Mouse (Mus musculus) inflammation-experienced regulatory T-cells, adult 6 months (primary cell): ENCODE results near the gene Eif4g3. TPM values are rescaled to one million over a fixed set of nuclear protein-coding genes. Genes with fewer than 3 reads are reported as not detected.

ENCODE experiments used
- ATAC-seq: one replicate; pipeline ENCODE4 v1.8.0; 2017
- polyA plus RNA-seq, 3 experiments: library from polyadenylated mRNA; unstranded; fragments of 100-300 nt; shearing (Covaris generic); gene quantifications; one replicate each; pipeline ENCODE4 v1.2.1; 2017

Eif4g3 gene
- polyA plus RNA-seq, 3 experiments from 2014 or later, result 33.8 to 51.8 (median 42.4) TPM

- no peak for ATAC-seq
These were observed 70.8 kb downstream of the Eif4g3 start for GRCm38 (mm10) chr4:138063372-138064265.

DNA sequence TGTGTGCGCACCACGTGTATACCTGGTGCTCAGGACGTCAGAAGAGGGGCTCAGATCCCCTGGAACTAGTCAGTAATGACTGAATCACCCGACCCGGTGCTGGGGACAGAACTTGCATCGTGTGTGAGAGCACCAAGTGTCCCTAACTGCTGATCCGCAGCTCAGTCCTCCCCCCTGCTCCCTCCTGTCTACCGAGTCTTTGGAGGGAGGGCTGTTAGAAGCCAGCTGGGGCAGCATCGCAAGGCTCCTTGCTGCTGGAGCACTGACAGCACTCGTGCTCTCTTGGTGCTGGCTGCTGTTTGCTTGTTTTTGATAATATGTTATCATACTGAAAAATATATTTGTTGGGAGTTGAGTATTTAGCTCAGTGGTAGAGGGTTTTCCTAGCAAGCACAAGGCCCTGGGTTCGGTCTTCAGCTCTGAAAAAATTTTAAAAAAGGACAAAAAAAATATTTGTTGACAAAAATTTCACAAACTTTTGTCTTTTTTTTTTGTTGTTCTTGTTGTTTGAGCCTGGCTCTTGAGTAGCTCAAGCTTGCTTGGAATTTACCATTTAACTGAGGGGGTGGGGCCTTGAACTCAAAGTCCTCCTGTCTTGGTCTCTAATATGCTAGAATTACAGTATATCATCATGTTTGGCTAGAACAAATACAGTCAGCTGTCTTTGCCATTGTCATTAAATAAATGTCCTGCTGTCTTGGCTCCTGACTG is 72.2 kb downstream of the Eif4g3 start:
- ATAC-seq, result no peak

GRCm38 (mm10) chr4:138065593-138066169 is 72.9 kb downstream of the Eif4g3 start:
- no peak for ATAC-seq

DNA sequence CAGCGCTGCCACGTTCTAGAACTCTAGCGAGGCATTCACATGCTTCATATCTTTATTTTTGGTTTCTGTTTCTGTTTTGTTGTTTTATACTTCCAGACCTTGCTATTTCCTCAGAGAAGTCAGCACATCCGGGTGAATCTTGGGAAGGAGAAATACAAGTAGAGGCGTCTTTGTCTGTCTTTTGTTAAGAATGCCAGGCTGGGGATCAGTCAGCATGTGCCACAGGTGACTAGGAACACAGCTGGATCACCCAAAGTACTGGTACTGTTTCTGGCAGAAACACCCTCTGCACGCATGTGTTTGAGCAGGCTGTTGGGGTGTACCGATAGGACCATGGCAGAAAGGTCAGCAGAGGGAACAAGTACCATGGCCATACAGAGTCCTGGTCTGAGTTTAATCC is 73.6 kb downstream of the Eif4g3 start:
- ATAC-seq, result no peak

- no peak for ATAC-seq
These were observed 75.0 kb downstream of the Eif4g3 start for GRCm38 (mm10) chr4:138067858-138068257.

- peak; percentile 28 for ATAC-seq
These were observed 75.8 kb downstream of the Eif4g3 start for GRCm38 (mm10) chr4:138068598-138068997.

- no peak for ATAC-seq
These were observed 76.5 kb downstream of the Eif4g3 start for GRCm38 (mm10) chr4:138069371-138069770.

DNA sequence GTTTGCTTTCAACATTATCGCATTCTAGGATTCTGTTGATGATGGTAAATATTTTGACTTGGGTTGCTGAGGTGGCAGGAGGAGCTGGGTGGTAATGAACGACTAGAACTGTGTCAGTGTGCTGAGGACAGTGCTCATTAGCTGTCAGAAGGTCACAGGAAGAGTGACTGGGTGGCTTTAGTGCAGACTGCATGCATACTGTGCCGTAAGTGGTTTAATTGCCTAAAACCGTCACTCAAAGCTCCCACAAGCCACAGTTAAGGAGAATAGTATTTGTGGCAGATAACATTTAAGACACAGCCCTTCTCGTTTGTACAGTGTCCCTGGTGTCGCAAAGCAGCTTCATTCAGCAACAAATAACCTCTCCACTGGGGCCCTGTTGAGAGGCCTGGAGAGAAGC is 78.7 kb downstream of the Eif4g3 start:
- ATAC-seq, result no peak

DNA sequence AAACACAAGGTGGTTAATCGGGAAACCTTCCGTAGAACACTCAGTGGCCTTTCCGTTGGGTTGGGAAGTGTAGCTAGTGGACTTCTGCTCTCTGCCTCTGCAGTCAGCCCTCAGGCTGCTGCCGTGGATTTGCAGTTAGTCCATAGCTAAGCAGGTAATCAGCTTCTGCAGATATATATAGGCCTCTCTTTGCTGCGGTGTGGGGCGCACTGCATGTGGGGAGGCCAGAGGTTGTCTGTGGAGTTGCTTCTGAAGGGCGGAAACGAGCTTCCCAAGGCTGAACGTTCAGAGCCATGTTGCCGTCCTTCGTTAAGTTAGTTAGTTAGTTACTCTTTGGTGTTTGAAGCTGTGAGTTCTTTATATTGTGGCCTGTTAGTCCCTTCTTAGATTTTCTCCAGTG is 80.3 kb downstream of the Eif4g3 start:
- ATAC-seq, result no peak

DNA sequence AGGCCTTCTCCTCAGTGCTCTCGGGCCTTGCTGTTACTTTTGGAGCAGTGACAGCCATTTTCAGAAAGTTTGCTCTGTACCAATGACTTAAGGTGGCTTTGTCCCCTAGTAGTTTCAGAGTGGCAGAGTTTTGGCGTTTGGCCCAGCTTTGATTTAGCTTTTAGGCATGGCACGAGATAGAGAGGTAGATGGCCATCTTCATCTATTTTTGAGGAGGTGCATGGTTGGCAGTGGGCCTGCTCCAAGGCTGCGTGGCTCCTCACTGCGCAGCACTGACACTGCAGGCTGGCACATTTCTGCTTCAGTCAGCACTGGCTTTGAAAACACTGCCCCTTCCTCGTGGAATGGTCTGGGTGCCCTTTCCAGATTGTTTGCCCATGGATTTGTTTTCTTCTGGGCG is 80.7 kb downstream of the Eif4g3 start:
- ATAC-seq, result no peak

- no peak for ATAC-seq
These were observed 82.2 kb downstream of the Eif4g3 start for GRCm38 (mm10) chr4:138074896-138075584.

- ATAC-seq, result no peak
These were observed 85.0 kb downstream of the Eif4g3 start for GRCm38 (mm10) chr4:138077663-138078295.

DNA sequence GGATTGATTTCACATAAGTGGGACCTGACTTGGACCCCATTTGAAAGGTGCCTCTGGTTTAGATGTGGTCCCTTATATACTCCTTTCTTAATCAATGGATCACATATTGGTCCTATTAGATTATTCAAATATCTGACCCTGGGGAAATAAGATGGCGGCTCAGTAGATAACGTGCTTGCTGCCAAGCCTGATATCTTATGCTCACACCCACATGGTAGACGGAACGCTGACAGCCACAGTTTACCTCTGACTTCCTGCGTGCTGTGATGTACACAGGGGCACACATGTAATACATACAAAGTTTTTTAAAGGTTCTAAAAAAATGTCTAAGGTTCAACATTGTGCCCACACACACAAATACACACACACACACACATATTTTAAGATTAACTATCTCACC is 86.4 kb downstream of the Eif4g3 start:
- no peak for ATAC-seq

- ATAC-seq, result no peak
These were observed 89.6 kb downstream of the Eif4g3 start for GRCm38 (mm10) chr4:138082466-138082865.

- ATAC-seq, result no peak
These were observed 91.3 kb downstream of the Eif4g3 start for GRCm38 (mm10) chr4:138084103-138084502.

- no peak for ATAC-seq
These were observed 92.2 kb downstream of the Eif4g3 start for GRCm38 (mm10) chr4:138084851-138085573.

- no peak for ATAC-seq
These were observed 94.1 kb downstream of the Eif4g3 start for GRCm38 (mm10) chr4:138086949-138087348.

DNA sequence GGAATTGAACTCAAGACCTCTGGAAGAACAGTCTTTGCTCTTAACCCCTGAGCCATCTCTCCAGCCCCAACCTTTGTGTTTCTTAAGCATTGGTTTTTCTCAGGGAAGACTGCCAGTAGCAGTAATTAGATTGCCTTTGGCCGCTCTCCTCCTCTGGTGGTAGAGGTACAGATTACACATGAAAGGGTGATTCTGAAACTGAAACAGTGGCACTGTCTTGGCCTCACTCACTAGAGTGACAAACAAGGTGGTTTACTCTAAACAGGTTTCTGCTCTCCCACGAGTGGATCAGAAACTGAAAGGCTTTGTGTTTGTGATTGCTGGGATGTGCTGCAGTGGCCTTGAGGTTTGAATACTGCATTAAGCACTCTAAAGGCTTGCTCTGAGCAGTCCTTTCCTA is 96.7 kb downstream of the Eif4g3 start:
- peak; percentile 83 for ATAC-seq

DNA sequence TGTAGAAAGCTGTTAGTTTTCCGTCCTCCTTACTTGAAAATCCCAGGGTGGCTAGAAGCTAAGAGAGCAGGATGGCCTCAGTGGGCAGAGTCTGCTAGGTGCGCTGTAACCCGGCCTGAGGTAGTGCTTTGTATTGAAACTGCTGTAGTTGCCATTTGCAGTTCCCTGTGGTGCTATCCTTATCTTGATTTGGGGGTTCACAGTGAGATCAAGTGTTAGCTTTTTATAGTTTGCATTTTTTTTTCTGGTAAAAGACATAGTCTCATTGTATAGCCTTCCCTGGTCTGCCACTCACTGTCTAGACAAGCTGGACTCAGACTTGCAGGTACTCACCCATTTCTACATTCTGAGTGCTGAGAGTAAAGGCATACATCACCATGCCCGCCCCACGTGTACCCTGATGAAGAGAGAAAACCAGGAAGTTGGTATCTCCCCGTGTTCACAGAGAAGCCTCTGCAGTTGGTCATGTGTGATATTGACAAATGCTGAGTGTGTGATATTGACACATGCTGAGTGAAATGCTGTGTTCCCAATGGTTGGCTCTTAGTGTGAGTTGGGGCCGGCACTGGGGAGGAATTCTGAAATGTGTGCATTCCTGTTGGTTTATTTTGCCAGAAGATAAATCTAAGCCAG is 98.9 kb downstream of the Eif4g3 start:
- ATAC-seq, result no peak

DNA sequence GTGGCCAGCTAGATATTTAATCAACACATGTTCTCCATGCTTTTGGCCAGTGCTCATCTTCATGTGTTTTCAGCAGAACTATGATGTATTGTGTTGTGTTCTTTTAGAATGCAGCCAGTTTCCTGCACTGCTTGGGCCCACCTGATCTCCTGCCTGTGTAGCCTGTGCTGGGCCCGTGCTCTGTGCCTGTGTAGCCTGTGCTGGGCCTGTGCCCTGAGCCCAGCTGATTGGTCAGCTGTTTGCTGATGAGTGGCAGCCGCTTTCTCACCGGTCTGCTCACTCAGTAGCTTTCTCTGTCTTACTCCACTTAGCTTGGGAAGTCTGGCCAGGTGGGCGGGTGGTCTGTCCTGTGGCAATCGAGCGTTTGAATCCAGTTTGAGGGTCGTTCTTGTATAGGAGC is 107.6 kb downstream of the Eif4g3 start:
- no peak for ATAC-seq

- no peak for ATAC-seq
These were observed 109.0 kb downstream of the Eif4g3 start for GRCm38 (mm10) chr4:138101795-138102194.
